Mouse (Mus musculus): Measurements from ENCODE around the gene Dyrk3. TPM values are rescaled to one million over a fixed set of nuclear protein-coding genes. Genes with fewer than 3 reads are reported as not detected.
A peak's percentile ranks its signal among the peaks of the same experiment; 100 is the strongest.

The Dyrk3 gene
- polyA plus RNA-seq, 1 experiment, result 4.5 TPM

DNA sequence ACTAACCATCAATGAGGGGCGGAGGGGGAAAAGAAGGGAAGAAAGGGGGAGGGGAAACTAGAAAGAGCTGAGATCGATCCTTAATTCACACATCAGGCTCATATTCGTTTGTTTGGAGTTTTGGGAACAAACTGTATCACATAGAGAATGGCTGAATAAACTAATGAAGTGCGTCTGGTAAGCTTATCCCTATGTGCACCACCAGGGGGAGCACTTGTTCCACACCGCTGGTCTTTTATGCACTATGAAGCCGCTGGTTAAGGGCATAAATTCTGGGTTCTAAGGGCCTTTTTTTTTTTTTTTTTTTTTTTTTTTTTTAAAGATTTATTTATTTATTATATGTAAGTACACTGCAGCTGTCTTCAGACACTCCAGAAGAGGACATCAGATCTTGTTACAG, 22.2 kb downstream of the Dyrk3 start:
- TF ChIP-seq CTCF (IDR thresholded peaks at IDR 0.05; ENCODE audit: borderline replicate concordance, insufficient read depth, low read length) (peak; percentile 63; the same call in 1 of the 2 replicates), POLR2A (IDR thresholded peaks at IDR 0.05; ENCODE audit: low read depth, low read length) (no peak)
- H3K27ac ChIP-seq (ENCODE audit: insufficient read depth, low read length), result no peak overlapping the region
- H3K4me1 ChIP-seq (ENCODE audit: control insufficient read depth, insufficient read depth, low read length), result peaks cover 13% of the 10 kb centered on the region; the same call in 1 of the 2 replicates
- H3K4me3 ChIP-seq (ENCODE audit: insufficient read depth, low read length), result no peak overlapping the region

DNA sequence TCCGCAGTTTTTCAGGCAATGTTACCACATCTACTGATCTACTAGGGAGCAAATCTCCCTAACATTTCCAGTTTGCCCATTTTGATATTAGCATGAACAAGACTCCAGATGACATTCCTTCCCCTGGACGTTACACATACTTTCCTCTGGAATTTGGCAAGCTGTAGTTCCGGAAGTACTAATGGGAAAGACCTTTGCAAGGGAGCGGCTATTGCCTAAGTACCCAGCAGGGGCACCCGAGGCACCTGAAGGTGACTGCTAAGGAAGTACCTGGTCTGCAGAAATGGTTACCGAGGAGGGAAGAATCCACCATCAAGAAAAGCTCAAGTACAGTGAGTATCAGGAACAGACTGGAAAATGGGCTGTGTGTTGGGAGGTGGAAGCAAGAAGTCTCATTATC, 25.6 kb downstream of the Dyrk3 start:
- no peak overlapping the region for H3K27ac ChIP-seq (ENCODE audit: insufficient read depth, low read length)
- TF ChIP-seq CTCF (IDR thresholded peaks at IDR 0.05; ENCODE audit: borderline replicate concordance, insufficient read depth, low read length) (no peak), POLR2A (IDR thresholded peaks at IDR 0.05; ENCODE audit: low read depth, low read length) (no peak)
- peaks cover 10% of the 10 kb centered on the region for H3K4me1 ChIP-seq (ENCODE audit: control insufficient read depth, insufficient read depth, low read length)
- H3K4me3 ChIP-seq (ENCODE audit: insufficient read depth, low read length), result no peak overlapping the region

DNA sequence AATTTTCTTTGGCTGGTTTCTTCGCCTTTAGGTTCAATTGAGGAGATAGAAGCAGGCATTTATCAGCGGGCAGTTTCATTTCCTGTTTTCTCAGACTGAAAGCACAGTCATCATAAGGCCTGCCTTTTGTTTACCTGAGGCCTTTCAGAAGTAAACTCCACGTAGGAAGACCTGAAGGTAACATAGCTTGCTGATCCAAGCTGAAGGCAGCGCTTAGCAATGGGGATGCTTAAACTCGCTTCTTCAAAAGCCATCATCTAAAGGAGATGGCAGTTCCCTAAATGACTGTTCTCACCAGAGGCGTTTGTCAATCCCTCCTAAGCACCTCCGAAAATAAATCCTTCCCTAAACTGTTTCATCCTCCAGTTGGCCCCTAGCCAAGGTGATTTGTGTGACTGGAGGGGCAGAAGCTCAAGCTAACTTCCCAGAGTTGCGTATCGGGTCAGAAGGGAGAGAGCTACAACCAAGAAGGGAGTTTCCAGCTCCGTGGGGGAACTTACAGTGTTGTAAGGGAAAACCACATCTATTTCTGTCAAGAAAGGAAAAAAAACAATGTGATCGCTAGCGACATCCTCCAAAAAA, 27.5 kb downstream of the Dyrk3 start:
- peaks cover 10% of the 10 kb centered on the region for H3K4me1 ChIP-seq (ENCODE audit: control insufficient read depth, insufficient read depth, low read length)
- peak overlapping the region; percentile 56 for H3K27ac ChIP-seq (ENCODE audit: insufficient read depth, low read length)
- H3K4me3 ChIP-seq (ENCODE audit: insufficient read depth, low read length), result no peak overlapping the region
- TF ChIP-seq POLR2A (IDR thresholded peaks at IDR 0.05; ENCODE audit: low read depth, low read length) (no peak), CTCF (IDR thresholded peaks at IDR 0.05; ENCODE audit: borderline replicate concordance, insufficient read depth, low read length) (no peak)

- no peak overlapping the region for H3K4me3 ChIP-seq (ENCODE audit: insufficient read depth, low read length)
- H3K27ac ChIP-seq (ENCODE audit: insufficient read depth, low read length), result peak overlapping the region; percentile 55; the same call in 1 of the 2 replicates
- H3K4me1 ChIP-seq (ENCODE audit: control insufficient read depth, insufficient read depth, low read length), result peaks cover 8% of the 10 kb centered on the region
- no peak for TF ChIP-seq CTCF (IDR thresholded peaks at IDR 0.05; ENCODE audit: borderline replicate concordance, insufficient read depth, low read length)
- no peak for TF ChIP-seq POLR2A (IDR thresholded peaks at IDR 0.05; ENCODE audit: low read depth, low read length)
Observed at GRCm38 (mm10) chr1:131107575-131108308, 30.4 kb downstream of the Dyrk3 start.

GRCm38 (mm10) chr1:131103776-131104424, 34.2 kb downstream of the Dyrk3 start:
- Histone ChIP-seq H3K4me1 (ENCODE audit: control insufficient read depth, insufficient read depth, low read length) (peaks cover 3% of the 10 kb centered on the region; the same call in 1 of the 2 replicates), H3K4me3 (ENCODE audit: insufficient read depth, low read length) (no peak overlapping the region), H3K27ac (ENCODE audit: insufficient read depth, low read length) (no peak overlapping the region)
- TF ChIP-seq POLR2A (IDR thresholded peaks at IDR 0.05; ENCODE audit: low read depth, low read length) (no peak), CTCF (IDR thresholded peaks at IDR 0.05; ENCODE audit: borderline replicate concordance, insufficient read depth, low read length) (no peak)

GRCm38 (mm10) chr1:131100808-131101207, 37.3 kb downstream of the Dyrk3 start:
- TF ChIP-seq POLR2A (IDR thresholded peaks at IDR 0.05; ENCODE audit: low read depth, low read length) (no peak), CTCF (IDR thresholded peaks at IDR 0.05; ENCODE audit: borderline replicate concordance, insufficient read depth, low read length) (no peak)
- Histone ChIP-seq H3K27ac (ENCODE audit: insufficient read depth, low read length) (no peak overlapping the region), H3K4me1 (ENCODE audit: control insufficient read depth, insufficient read depth, low read length) (no peaks in the 10 kb centered on the region), H3K4me3 (ENCODE audit: insufficient read depth, low read length) (no peak overlapping the region)

DNA sequence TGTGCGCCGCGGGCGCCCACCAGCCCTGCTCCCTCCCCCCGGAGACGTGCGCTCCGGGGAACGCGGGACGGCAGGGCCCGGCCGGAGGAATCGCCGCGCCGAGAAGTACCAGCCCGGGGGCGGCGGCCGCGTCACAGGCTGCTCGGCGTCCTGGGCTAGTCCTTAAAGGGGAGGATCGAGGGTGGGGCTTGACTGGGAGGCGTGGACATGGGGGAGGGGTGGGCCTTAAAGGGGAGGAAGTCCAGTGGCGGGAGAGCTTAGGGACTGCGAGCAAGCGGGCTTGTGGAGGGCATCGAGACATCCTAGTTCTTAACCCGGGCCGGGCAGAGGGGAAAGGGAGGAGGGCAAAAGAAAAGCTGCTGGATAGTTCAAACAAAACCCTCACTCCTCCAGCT, 40.4 kb downstream of the Dyrk3 start, which contains the start of gene Mapkapk2:
Mapkapk2 (minus strand) TSS at position 127 of the 395 bp plus-strand sequence.
- 0 out of 2 replicates have a peak, but pooled peaks cover 4% of the 10 kb centered on the region for H3K4me1 ChIP-seq (ENCODE audit: control insufficient read depth, insufficient read depth, low read length)
- H3K27ac ChIP-seq (ENCODE audit: insufficient read depth, low read length), result peak within 1 kb of the TSS; percentile 62
- TF ChIP-seq CTCF (IDR thresholded peaks at IDR 0.05; ENCODE audit: borderline replicate concordance, insufficient read depth, low read length) (no peak), POLR2A (IDR thresholded peaks at IDR 0.05; ENCODE audit: low read depth, low read length) (peak; percentile 95)
- H3K4me3 ChIP-seq (ENCODE audit: insufficient read depth, low read length), result peak within 1 kb of the TSS; percentile 83

DNA sequence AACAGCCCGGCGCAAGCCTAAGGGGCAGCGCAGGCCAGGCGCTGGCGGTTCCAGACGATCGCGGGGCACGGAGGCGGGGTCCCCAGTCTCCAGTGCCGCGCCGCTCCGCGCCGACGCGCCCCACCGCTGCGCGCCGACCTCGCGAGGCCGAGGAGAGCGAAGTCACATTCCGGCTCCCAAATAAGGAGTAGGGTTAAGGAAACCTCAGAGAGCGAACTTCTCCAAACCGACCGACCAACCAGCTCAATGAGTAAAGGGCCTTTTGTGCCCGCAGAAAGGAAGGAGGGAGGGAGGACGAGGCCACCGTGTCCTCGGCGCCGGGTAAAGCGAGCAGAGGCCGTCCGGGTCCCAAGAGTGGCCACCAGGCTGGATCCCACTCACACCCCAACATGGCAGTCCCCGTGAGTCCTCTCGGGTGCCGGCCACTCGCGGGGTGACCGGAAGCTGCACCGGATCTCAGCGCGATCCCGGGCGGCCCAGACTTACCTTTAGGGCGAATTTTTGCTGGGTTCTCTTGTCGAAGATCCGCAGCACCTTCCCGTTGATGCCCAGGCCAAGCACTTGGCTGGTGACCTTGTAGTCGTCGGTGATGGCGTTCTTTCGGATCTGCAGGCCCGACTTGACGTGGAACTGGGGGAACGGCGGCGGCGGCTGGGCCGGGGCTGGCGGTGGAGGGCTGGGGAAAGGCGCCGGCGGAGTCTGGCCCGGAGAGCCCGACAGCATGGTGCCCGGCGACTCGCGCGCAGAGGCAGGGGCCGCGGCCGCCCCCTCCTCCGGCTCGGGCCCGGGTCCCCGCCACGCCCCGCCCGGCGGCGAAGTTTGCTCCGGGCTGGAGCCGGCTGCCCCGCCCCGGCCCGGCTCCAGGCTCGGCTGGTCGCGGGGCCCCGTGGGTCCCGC, 41.1 kb downstream of the Dyrk3 start:
- Histone ChIP-seq H3K4me3 (ENCODE audit: insufficient read depth, low read length) (peak overlapping the region; percentile 83), H3K27ac (ENCODE audit: insufficient read depth, low read length) (peak overlapping the region; percentile 62), H3K4me1 (ENCODE audit: control insufficient read depth, insufficient read depth, low read length) (peaks cover 4% of the 10 kb centered on the region; the same call in 1 of the 2 replicates)
- peak; percentile 74 for TF ChIP-seq POLR2A (IDR thresholded peaks at IDR 0.05; ENCODE audit: low read depth, low read length)
- no peak for TF ChIP-seq CTCF (IDR thresholded peaks at IDR 0.05; ENCODE audit: borderline replicate concordance, insufficient read depth, low read length)

GRCm38 (mm10) chr1:131096132-131096695, 41.9 kb downstream of the Dyrk3 start:
- peak overlapping the region; percentile 62; the same call in 1 of the 2 replicates for H3K27ac ChIP-seq (ENCODE audit: insufficient read depth, low read length)
- peak overlapping the region; percentile 83 for H3K4me3 ChIP-seq (ENCODE audit: insufficient read depth, low read length)
- no peak for TF ChIP-seq POLR2A (IDR thresholded peaks at IDR 0.05; ENCODE audit: low read depth, low read length)
- no peak for TF ChIP-seq CTCF (IDR thresholded peaks at IDR 0.05; ENCODE audit: borderline replicate concordance, insufficient read depth, low read length)
- peaks cover 6% of the 10 kb centered on the region for H3K4me1 ChIP-seq (ENCODE audit: control insufficient read depth, insufficient read depth, low read length)
